Mouse (Mus musculus): ENCODE measurements around the gene Rabl6. TPM values are rescaled to one million over a fixed set of nuclear protein-coding genes. Genes with fewer than 3 reads are reported as not detected.

The Rabl6 gene
- polyA plus RNA-seq, 1 experiment from 2014 or later: 61.8 TPM

GRCm38 (mm10) chr2:25584152-25584551 is 24.2 kb downstream of the Rabl6 start:
- H3K36me3 ChIP-seq (ENCODE audit: control insufficient read depth, insufficient read depth, low read length): peaks cover 21% of the 10 kb centered on the region
- H3K27ac ChIP-seq (ENCODE audit: low read length): no peak overlapping the region
- peaks cover 22% of the 10 kb centered on the region for H3K27me3 ChIP-seq (ENCODE audit: control insufficient read depth, insufficient read depth, low read depth, low read length)
- H3K4me1 ChIP-seq (replicated peaks; ENCODE audit: control insufficient read depth, insufficient read depth, low read length): peaks cover 10% of the 10 kb centered on the region
- no peak overlapping the region for H3K4me3 ChIP-seq (ENCODE audit: low read length)
- no peak overlapping the region for H3K4me2 ChIP-seq (ENCODE audit: low read depth, low read length)
- WGBS: 85% methylated on average over 3 of the region's 3 CpGs
- H3K9me3 ChIP-seq (ENCODE audit: control insufficient read depth, low read length): no peaks in the 10 kb centered on the region
- H3K9ac ChIP-seq (ENCODE audit: low read length): no peak overlapping the region
- ATAC-seq (ENCODE audit: low read depth): no peak

GRCm38 (mm10) chr2:25583571-25583970 is 24.8 kb downstream of the Rabl6 start:
- Histone ChIP-seq H3K36me3 (ENCODE audit: control insufficient read depth, insufficient read depth, low read length) (peaks cover 21% of the 10 kb centered on the region), H3K4me2 (ENCODE audit: low read depth, low read length) (no peak overlapping the region), H3K9ac (ENCODE audit: low read length) (no peak overlapping the region), H3K4me1 (replicated peaks; ENCODE audit: control insufficient read depth, insufficient read depth, low read length) (peaks cover 14% of the 10 kb centered on the region), H3K4me3 (ENCODE audit: low read length) (no peak overlapping the region), H3K27ac (ENCODE audit: low read length) (no peak overlapping the region), H3K9me3 (ENCODE audit: control insufficient read depth, low read length) (no peaks in the 10 kb centered on the region), H3K27me3 (ENCODE audit: control insufficient read depth, insufficient read depth, low read depth, low read length) (peaks cover 28% of the 10 kb centered on the region)
- ATAC-seq (ENCODE audit: low read depth): no peak
- 48% methylated on average over 4 of the region's 4 CpGs for WGBS

- Histone ChIP-seq H3K27me3 (ENCODE audit: control insufficient read depth, insufficient read depth, low read depth, low read length) (peaks cover 33% of the 10 kb centered on the region), H3K36me3 (ENCODE audit: control insufficient read depth, insufficient read depth, low read length) (peaks cover 16% of the 10 kb centered on the region), H3K4me3 (ENCODE audit: low read length) (no peak overlapping the region), H3K4me2 (ENCODE audit: low read depth, low read length) (no peak overlapping the region), H3K9me3 (ENCODE audit: control insufficient read depth, low read length) (no peaks in the 10 kb centered on the region), H3K27ac (ENCODE audit: low read length) (no peak overlapping the region), H3K9ac (ENCODE audit: low read length) (no peak overlapping the region), H3K4me1 (replicated peaks; ENCODE audit: control insufficient read depth, insufficient read depth, low read length) (peaks cover 18% of the 10 kb centered on the region)
- WGBS: 67% methylated on average over 6 of the region's 6 CpGs
- no peak for ATAC-seq (ENCODE audit: low read depth)
Measured at GRCm38 (mm10) chr2:25583120-25583481, 25.2 kb downstream of the Rabl6 start.

- WGBS: 44% methylated on average over 12 of the region's 12 CpGs
- H3K9ac ChIP-seq (ENCODE audit: low read length): no peak overlapping the region
Measured at GRCm38 (mm10) chr2:25582466-25583119, 25.7 kb downstream of the Rabl6 start.

GRCm38 (mm10) chr2:25581901-25582301 is 26.4 kb downstream of the Rabl6 start:
- 0 out of 2 replicates have a peak, but pooled peaks have one; percentile 15 for ATAC-seq (ENCODE audit: low read depth)
- Histone ChIP-seq H3K4me3 (ENCODE audit: low read length) (no peak overlapping the region), H3K4me2 (ENCODE audit: low read depth, low read length) (peak overlapping the region; percentile 71; the same call in 1 of the 2 replicates)

More at GRCm38 (mm10) chr2:25582466-25583119, 25.7 kb downstream of the Rabl6 start:
- H3K27me3 ChIP-seq (ENCODE audit: control insufficient read depth, insufficient read depth, low read depth, low read length): peaks cover 38% of the 10 kb centered on the region
- H3K36me3 ChIP-seq (ENCODE audit: control insufficient read depth, insufficient read depth, low read length): peaks cover 16% of the 10 kb centered on the region
- peaks cover 23% of the 10 kb centered on the region for H3K4me1 ChIP-seq (replicated peaks; ENCODE audit: control insufficient read depth, insufficient read depth, low read length)
- H3K4me2 ChIP-seq (ENCODE audit: low read depth, low read length): no peak overlapping the region
- peak; percentile 14; the same call in 1 of the 2 replicates for ATAC-seq (ENCODE audit: low read depth)
- H3K4me3 ChIP-seq (ENCODE audit: low read length): no peak overlapping the region
- H3K9me3 ChIP-seq (ENCODE audit: control insufficient read depth, low read length): no peaks in the 10 kb centered on the region
- no peak overlapping the region for H3K27ac ChIP-seq (ENCODE audit: low read length)

GRCm38 (mm10) chr2:25581294-25581864 is 26.9 kb downstream of the Rabl6 start, which contains the start of gene Ajm1:
Gene Ajm1 (minus strand): TSS chr2:25581757.
- peak; percentile 74 for ATAC-seq (ENCODE audit: low read depth)
- Histone ChIP-seq H3K27ac (ENCODE audit: low read length) (no peak within 1 kb of the TSS), H3K9ac (ENCODE audit: low read length) (peak within 1 kb of the TSS; percentile 47; the same call in 1 of the 2 replicates), H3K36me3 (ENCODE audit: control insufficient read depth, insufficient read depth, low read length) (peaks cover 16% of the 10 kb centered on the region), H3K9me3 (ENCODE audit: control insufficient read depth, low read length) (no peaks in the 10 kb centered on the region), H3K4me1 (replicated peaks; ENCODE audit: control insufficient read depth, insufficient read depth, low read length) (peaks cover 29% of the 10 kb centered on the region), H3K27me3 (ENCODE audit: control insufficient read depth, insufficient read depth, low read depth, low read length) (peaks cover 50% of the 10 kb centered on the region), H3K4me2 (ENCODE audit: low read depth, low read length) (peak within 1 kb of the TSS; percentile 71), H3K4me3 (ENCODE audit: low read length) (peak within 1 kb of the TSS; percentile 45)
- WGBS: 6% methylated on average over 19 of the region's 19 CpGs

More at GRCm38 (mm10) chr2:25581901-25582301, 26.4 kb downstream of the Rabl6 start:
- H3K9ac ChIP-seq (ENCODE audit: low read length): no peak overlapping the region
- H3K9me3 ChIP-seq (ENCODE audit: control insufficient read depth, low read length): no peaks in the 10 kb centered on the region
- no peak overlapping the region for H3K27ac ChIP-seq (ENCODE audit: low read length)
- WGBS: 22% methylated on average over 6 of the region's 6 CpGs
- H3K4me1 ChIP-seq (replicated peaks; ENCODE audit: control insufficient read depth, insufficient read depth, low read length): peaks cover 29% of the 10 kb centered on the region
- peaks cover 16% of the 10 kb centered on the region for H3K36me3 ChIP-seq (ENCODE audit: control insufficient read depth, insufficient read depth, low read length)
- H3K27me3 ChIP-seq (ENCODE audit: control insufficient read depth, insufficient read depth, low read depth, low read length): peaks cover 45% of the 10 kb centered on the region

GRCm38 (mm10) chr2:25580621-25581101 is 27.7 kb downstream of the Rabl6 start:
- no peak for ATAC-seq (ENCODE audit: low read depth)
- Histone ChIP-seq H3K27ac (ENCODE audit: low read length) (no peak overlapping the region), H3K9me3 (ENCODE audit: control insufficient read depth, low read length) (no peaks in the 10 kb centered on the region), H3K4me2 (ENCODE audit: low read depth, low read length) (no peak overlapping the region), H3K36me3 (ENCODE audit: control insufficient read depth, insufficient read depth, low read length) (peaks cover 15% of the 10 kb centered on the region), H3K4me1 (replicated peaks; ENCODE audit: control insufficient read depth, insufficient read depth, low read length) (peaks cover 35% of the 10 kb centered on the region), H3K9ac (ENCODE audit: low read length) (no peak overlapping the region), H3K4me3 (ENCODE audit: low read length) (no peak overlapping the region), H3K27me3 (ENCODE audit: control insufficient read depth, insufficient read depth, low read depth, low read length) (peaks cover 57% of the 10 kb centered on the region)
- WGBS: 49% methylated on average over 6 of the region's 6 CpGs

GRCm38 (mm10) chr2:25579737-25580460 is 28.4 kb downstream of the Rabl6 start:
- Histone ChIP-seq H3K36me3 (ENCODE audit: control insufficient read depth, insufficient read depth, low read length) (peaks cover 8% of the 10 kb centered on the region), H3K27ac (ENCODE audit: low read length) (no peak overlapping the region), H3K4me3 (ENCODE audit: low read length) (peak overlapping the region; percentile 7; the same call in 1 of the 2 replicates), H3K27me3 (ENCODE audit: control insufficient read depth, insufficient read depth, low read depth, low read length) (peaks cover 57% of the 10 kb centered on the region), H3K9ac (ENCODE audit: low read length) (no peak overlapping the region), H3K4me2 (ENCODE audit: low read depth, low read length) (peak overlapping the region; percentile 39), H3K4me1 (replicated peaks; ENCODE audit: control insufficient read depth, insufficient read depth, low read length) (peaks cover 38% of the 10 kb centered on the region), H3K9me3 (ENCODE audit: control insufficient read depth, low read length) (no peaks in the 10 kb centered on the region)
- 3% methylated on average over 22 of the region's 27 CpGs for WGBS
- no peak for ATAC-seq (ENCODE audit: low read depth)

Measured in lung, embryonic 16.5 days (tissue).